Mouse (Mus musculus) liver, postnatal 0 days (tissue): ENCODE results near the gene Elfn2. TPM values are rescaled to one million over a fixed set of nuclear protein-coding genes. Genes with fewer than 3 reads are reported as not detected.

Source experiments
- ATAC-seq: fragments of 200-750 bp; cut with Nextera tagmentation; 2 replicates; pipeline ENCODE4 v1.8.0; 2017; ENCODE audit warnings: mild to moderate bottlenecking, moderate library complexity
- DNase-seq: peaks from one replicate; pipeline ENCODE4 v3.0.0-alpha.2; 2016
- H3K27ac ChIP-seq: fragments of 300-500 bp; sonication (generic); 2 replicates; pipeline ENCODE4 v1.5.1; 2014; ENCODE audit warnings: antibody characterized with exemption, moderate library complexity, mild to moderate bottlenecking, low read depth
- H3K27me3 ChIP-seq: fragments of 300-500 bp; sonication (generic); 2 replicates; pipeline ENCODE4 v1.6.1; 2014; ENCODE audit warnings: low read length, control low read depth, mixed read lengths; ENCODE audit not compliant: insufficient read depth
- H3K36me3 ChIP-seq: fragments of 300-500 bp; sonication (generic); replicated peaks from 2 replicates; pipeline ENCODE4 v1.6.1; 2014; ENCODE audit warnings: mild to moderate bottlenecking, control low read depth, low read length, moderate library complexity, mixed read lengths; ENCODE audit not compliant: insufficient read depth
- H3K4me1 ChIP-seq: fragments of 300-500 bp; sonication (generic); 2 replicates; pipeline ENCODE4 v1.6.1; 2014; ENCODE audit warnings: antibody characterized with exemption, mild to moderate bottlenecking, control low read depth; ENCODE audit not compliant: insufficient read depth
- H3K4me2 ChIP-seq: fragments of 300-500 bp; sonication (generic); 2 replicates; pipeline ENCODE4 v1.6.1; 2014; ENCODE audit warnings: low read depth, mild to moderate bottlenecking, low read length, moderate library complexity, mixed read lengths
- H3K4me3 ChIP-seq: fragments of 300-500 bp; sonication (generic); 2 replicates; pipeline ENCODE4 v1.5.1; 2014; ENCODE audit warnings: low read depth, low read length
- H3K9ac ChIP-seq: fragments of 300-500 bp; sonication (generic); replicated peaks from 2 replicates; pipeline ENCODE4 v1.6.1; 2014; ENCODE audit warnings: mild to moderate bottlenecking, moderate library complexity
- H3K9me3 ChIP-seq: fragments of 300-500 bp; sonication (generic); 2 replicates; pipeline ENCODE4 v1.6.1; 2016; ENCODE audit warnings: mild to moderate bottlenecking, control low read depth, low read length, mixed read lengths
- CTCF ChIP-seq: sonication (generic); IDR thresholded peaks from 2 replicates; pipeline ENCODE4 v1.5.1; 2016; ENCODE audit warnings: antibody characterized with exemption, low read depth
- EP300 ChIP-seq: IDR thresholded peaks from 2 replicates; pipeline ENCODE4 v1.6.1; 2016; ENCODE audit warnings: antibody characterized with exemption, low read depth, mild to moderate bottlenecking
- WGBS: fragments of 180-500 bp; shearing (Covaris S2); extraction: QIAGEN DNeasy Blood & Tissue Kit; methylation state at CpG from one replicate; pipeline ENCODE4 v1.1.7; 2014; ENCODE audit not compliant: insufficient replicate concordance; 5-methylcytosine and 5-hydroxymethylcytosine counted together
- polyA plus RNA-seq: library from polyadenylated mRNA; unstranded; fragments of >200 nt; fragmentation: Nextera tagmentation; extraction: Ambion mirVana; gene quantifications from 2 replicates; pipeline ENCODE4 v1.2.1, GENCODE M21; 2015

Elfn2 gene
- polyA plus RNA-seq, 1 experiment from 2014 or later, result not detected

DNA sequence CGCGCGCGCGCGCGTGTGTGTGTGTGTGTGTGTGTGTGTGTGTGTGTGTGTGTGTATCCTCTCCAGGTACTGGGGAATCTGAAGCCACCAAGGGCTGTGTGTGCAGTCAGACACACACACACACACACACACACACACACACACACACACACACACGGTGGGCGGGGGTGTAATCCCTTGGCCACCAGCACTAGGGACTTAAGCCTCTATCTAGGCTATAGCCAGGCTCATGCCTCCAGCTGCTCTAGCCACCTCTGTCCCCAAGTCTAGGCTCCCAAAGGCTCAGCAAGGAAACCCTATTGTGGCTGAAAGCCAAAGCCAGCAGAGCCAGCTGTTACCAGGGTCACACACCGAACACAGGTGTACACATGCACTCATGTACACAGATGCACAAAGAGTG, 24.3 kb upstream of the Elfn2 start:
- Histone ChIP-seq H3K4me2 (no peak overlapping the region), H3K9me3 (no peaks in the 10 kb centered on the region), H3K4me3 (no peak overlapping the region), H3K4me1 (no peaks in the 10 kb centered on the region), H3K9ac (no peak overlapping the region), H3K27me3 (no peaks in the 10 kb centered on the region), H3K36me3 (no peaks in the 10 kb centered on the region), H3K27ac (no peak overlapping the region)
- DNase-seq (no peak), ATAC-seq (no peak)
- no peak for TF ChIP-seq CTCF
- no peak for TF ChIP-seq EP300
- WGBS, result 86% methylated on average over 7 of the region's 10 CpGs

DNA sequence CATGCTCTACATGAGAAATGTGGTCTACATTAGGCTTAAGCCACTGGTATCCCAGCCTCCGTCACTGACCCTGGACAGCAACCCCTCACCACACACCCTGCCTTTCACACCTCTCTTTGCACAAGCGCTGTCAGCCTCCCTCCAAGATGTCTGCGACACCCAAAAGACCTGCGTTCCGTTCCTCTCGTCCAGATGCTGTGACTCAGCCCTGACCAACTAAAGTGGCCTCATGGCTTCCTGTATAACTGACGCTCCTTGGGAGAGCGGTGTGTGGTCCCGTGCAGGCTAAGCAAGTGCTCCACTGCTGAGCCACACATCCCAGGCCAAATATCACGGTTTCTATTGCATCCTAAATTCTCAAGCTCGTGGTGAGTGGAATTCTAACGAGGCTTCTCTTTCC, 22.1 kb upstream of the Elfn2 start:
- H3K27me3 ChIP-seq, result peaks cover 5% of the 10 kb centered on the region; the same call in 1 of the 2 replicates
- ATAC-seq (no peak), DNase-seq (no peak)
- H3K4me1 ChIP-seq, result no peaks in the 10 kb centered on the region
- H3K4me2 ChIP-seq, result no peak overlapping the region
- TF ChIP-seq EP300 (no peak), CTCF (no peak)
- H3K4me3 ChIP-seq, result no peak overlapping the region
- H3K9me3 ChIP-seq, result no peaks in the 10 kb centered on the region
- no peak overlapping the region for H3K27ac ChIP-seq
- no peaks in the 10 kb centered on the region for H3K36me3 ChIP-seq
- no peak overlapping the region for H3K9ac ChIP-seq
- WGBS, result 31% methylated on average over 12 of the region's 12 CpGs

DNA sequence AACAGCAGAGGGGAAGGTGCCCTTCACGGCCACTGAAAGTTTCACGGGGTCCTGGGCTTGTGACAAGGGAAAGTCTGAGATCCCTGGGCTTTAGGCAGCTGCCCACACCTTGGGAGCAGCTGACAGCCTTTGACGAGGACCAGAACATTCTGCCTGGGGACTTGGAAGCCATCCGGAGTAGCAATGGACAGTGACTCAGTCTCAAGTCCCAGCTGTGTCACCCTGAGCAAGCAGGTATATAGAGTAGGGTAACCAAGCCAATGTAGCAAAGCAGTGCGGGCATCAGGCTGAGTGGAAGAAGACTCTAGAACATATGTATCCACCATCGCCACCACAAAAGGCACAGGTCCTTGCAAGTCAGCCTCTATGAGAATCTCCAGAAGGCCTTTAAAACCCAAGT, 18.6 kb upstream of the Elfn2 start:
- Histone ChIP-seq H3K27me3 (peaks cover 8% of the 10 kb centered on the region; the same call in 1 of the 2 replicates), H3K4me2 (no peak overlapping the region), H3K27ac (no peak overlapping the region), H3K4me3 (no peak overlapping the region), H3K9me3 (no peaks in the 10 kb centered on the region), H3K4me1 (no peaks in the 10 kb centered on the region), H3K9ac (no peak overlapping the region), H3K36me3 (no peaks in the 10 kb centered on the region)
- ATAC-seq (no peak), DNase-seq (no peak)
- TF ChIP-seq EP300 (no peak), CTCF (no peak)
- 48% methylated on average over 6 of the region's 6 CpGs for whole genome bisulfite sequencing

DNA sequence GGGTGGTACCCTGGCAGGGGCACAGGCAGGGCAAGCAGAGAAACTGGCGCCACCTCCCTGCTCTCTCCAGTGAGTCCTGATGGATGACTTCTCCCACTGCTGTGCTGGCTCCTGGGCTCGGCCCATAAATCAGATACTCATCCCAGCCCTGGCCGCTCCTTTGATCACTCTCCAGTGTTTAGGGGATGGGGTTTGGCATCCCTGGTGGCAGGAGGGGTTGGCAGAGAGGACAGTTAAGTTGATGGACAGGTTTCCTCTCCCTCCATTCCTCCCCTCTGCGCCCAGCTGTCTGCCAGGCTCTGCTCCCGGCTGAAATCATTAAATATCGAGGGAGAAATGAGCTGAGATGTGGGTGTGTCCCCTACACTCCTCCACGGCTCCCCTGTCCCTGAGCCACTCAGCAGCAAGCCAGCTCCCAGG, 18.1 kb upstream of the Elfn2 start:
- ATAC-seq (no peak), DNase-seq (no peak)
- H3K27me3 ChIP-seq, result peaks cover 8% of the 10 kb centered on the region; the same call in 1 of the 2 replicates
- WGBS, result 26% methylated on average over 7 of the region's 7 CpGs
- H3K4me1 ChIP-seq, result no peaks in the 10 kb centered on the region
- TF ChIP-seq CTCF (no peak), EP300 (no peak)
- H3K27ac ChIP-seq, result no peak overlapping the region
- no peak overlapping the region for H3K4me3 ChIP-seq
- H3K9me3 ChIP-seq, result no peaks in the 10 kb centered on the region
- no peak overlapping the region for H3K4me2 ChIP-seq
- no peak overlapping the region for H3K9ac ChIP-seq
- H3K36me3 ChIP-seq, result no peaks in the 10 kb centered on the region

DNA sequence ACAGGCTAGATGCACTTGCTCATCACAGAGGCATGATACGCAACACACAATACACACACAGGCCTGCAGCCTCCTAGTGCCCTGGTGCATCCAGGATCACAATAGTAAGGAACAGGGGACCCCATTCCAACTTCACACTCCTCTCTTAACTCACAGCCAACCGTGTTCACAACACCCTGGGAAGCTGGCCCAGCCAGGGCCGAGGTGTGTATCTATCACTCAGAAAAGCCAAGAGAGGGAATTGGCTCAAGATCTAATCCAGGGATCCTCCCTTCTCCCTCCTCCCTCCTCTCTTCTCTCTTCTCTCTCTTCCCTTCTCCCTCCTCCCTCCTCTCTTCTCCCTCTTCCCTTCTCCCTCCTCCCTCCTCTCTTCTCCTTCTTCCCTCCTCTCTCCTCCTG, 17.6 kb upstream of the Elfn2 start:
- no peak for ATAC-seq
- no peaks in the 10 kb centered on the region for H3K36me3 ChIP-seq
- H3K9me3 ChIP-seq, result no peaks in the 10 kb centered on the region
- no peak overlapping the region for H3K9ac ChIP-seq
- H3K4me2 ChIP-seq, result no peak overlapping the region
- no peak overlapping the region for H3K4me3 ChIP-seq
- 45% methylated on average over 3 of the region's 3 CpGs for WGBS
- peaks cover 8% of the 10 kb centered on the region; the same call in 1 of the 2 replicates for H3K27me3 ChIP-seq
- TF ChIP-seq CTCF (no peak), EP300 (no peak)
- H3K27ac ChIP-seq, result no peak overlapping the region
- DNase-seq, result no peak
- H3K4me1 ChIP-seq, result no peaks in the 10 kb centered on the region

DNA sequence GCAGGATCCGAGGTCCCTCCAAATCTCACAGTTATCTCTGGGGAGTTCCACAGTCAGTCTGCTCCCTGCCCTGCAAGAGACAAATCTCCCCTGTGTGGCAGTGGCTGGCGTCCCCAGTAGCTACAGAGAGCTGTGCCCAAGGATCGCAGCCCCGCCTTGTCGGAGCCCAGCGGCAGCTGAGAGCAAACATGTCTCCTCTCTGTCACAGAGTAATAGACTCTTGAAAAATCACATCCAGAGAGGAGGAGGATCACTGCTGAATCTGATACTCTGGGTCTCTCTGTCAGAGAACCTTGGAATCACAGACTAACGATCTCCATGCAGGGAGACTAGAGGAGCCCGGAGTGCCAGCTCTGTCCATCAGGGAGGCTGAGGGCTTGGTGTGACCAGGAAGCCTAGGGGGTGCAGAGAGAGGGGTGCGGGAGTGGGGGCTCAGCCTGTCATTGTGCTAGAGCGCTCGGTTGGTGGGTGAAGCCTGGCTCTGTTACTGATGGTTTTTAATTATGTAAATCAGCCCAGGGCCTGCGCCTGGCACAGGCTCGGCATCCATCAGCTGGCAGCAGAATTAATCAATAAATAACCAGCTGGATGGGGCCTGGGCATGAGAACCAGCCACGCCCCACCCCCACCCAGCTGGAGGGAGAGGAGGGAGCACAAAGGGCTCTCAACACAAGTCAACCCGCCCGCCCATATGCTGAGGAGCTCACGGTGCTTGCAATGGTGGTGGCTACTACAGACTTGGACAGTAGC, 17.0 kb upstream of the Elfn2 start:
- Histone ChIP-seq H3K27ac (no peak overlapping the region), H3K9ac (no peak overlapping the region), H3K9me3 (no peaks in the 10 kb centered on the region), H3K36me3 (no peaks in the 10 kb centered on the region), H3K4me1 (no peaks in the 10 kb centered on the region), H3K4me2 (no peak overlapping the region), H3K4me3 (no peak overlapping the region), H3K27me3 (peaks cover 8% of the 10 kb centered on the region; the same call in 1 of the 2 replicates)
- ATAC-seq, result no peak
- TF ChIP-seq CTCF, result no peak
- WGBS, result 37% methylated on average over 17 of the region's 17 CpGs
- DNase-seq, result no peak
